Mouse (Mus musculus) gastrocnemius, adult 2 months (tissue): ENCODE measurements around the gene Ikbkg. TPM values are rescaled to one million over a fixed set of nuclear protein-coding genes. Genes with fewer than 3 reads are reported as not detected.

Experiments
- DNase-seq: peaks from one replicate; pipeline ENCODE4 v3.0.0; 2022
- H3K27ac ChIP-seq: fragments of 200-600 bp; 2 replicates; pipeline ENCODE4 v1.8.1; 2022; ENCODE audit warnings: mild to moderate bottlenecking
- H3K4me3 ChIP-seq: fragments of 200-600 bp; 2 replicates; pipeline ENCODE4 v1.8.1; 2022; ENCODE audit warnings: mild to moderate bottlenecking, moderate library complexity
- CTCF ChIP-seq: fragments of 200-600 bp; IDR thresholded peaks from 2 replicates; pipeline ENCODE4 v1.8.1; 2022; ENCODE audit warnings: antibody characterized with exemption, mild to moderate bottlenecking, moderate library complexity
- intact Hi-C: fragments of 180-260 bp; cut with DNase I; formaldehyde crosslinking; loops from one replicate; pipeline ENCODE4 v1.15.1; 2025
- total RNA-seq, 2 experiments: library from RNA; stranded (reverse); gene quantifications; 2 replicates each; pipeline ENCODE4 v1.2.3; 2021

The Ikbkg gene
- total RNA-seq, 2 experiments from 2014 or later: 21.2 to 26.8 TPM

GRCm38 (mm10) chrX:74497131-74497530 is 104.0 kb downstream of the Ikbkg start:
- peak; percentile 32 for TF ChIP-seq CTCF
- intact Hi-C loops: no loop called here
- Histone ChIP-seq H3K4me3 (no peak overlapping the region), H3K27ac (no peak overlapping the region)
- no peak for DNase-seq

Other genes starting within 250 kb of the Ikbkg start
- gene Tex28, start 225.5 kb upstream of the Ikbkg start, total RNA-seq: not detected
- not detected for gene Tktl1, start 216.0 kb upstream of the Ikbkg start, total RNA-seq
- 10 to 100 TPM; 32.3 to 48.3 TPM for gene Flna, start 143.5 kb upstream of the Ikbkg start, total RNA-seq
- gene Emd, start 138.6 kb upstream of the Ikbkg start, total RNA-seq: 10 to 100 TPM; 25.7 to 30.3 TPM
- gene Rpl10, start 122.5 kb upstream of the Ikbkg start, total RNA-seq: 100 to 1,000 TPM; 165 to 212 TPM
- gene Taz, start 111.4 kb upstream of the Ikbkg start, total RNA-seq: 10 to 100 TPM; 48.5 to 48.7 TPM
- 100 to 1,000 TPM in 1 of 2 experiments, 10 to 100 TPM in 1; 98.0 to 105 TPM for gene Dnase1l1, start 111.0 kb upstream of the Ikbkg start, total RNA-seq
- gene Atp6ap1, start 96.2 kb upstream of the Ikbkg start, total RNA-seq: 10 to 100 TPM; 77.8 to 95.1 TPM
- 10 to 100 TPM; 30.6 to 36.0 TPM for gene Gdi1, start 88.3 kb upstream of the Ikbkg start, total RNA-seq
- gene Fam50a, start 80.3 kb upstream of the Ikbkg start, total RNA-seq: 10 to 100 TPM; 22.5 to 27.6 TPM
- under 1 TPM; 0.15 to 0.50 TPM for gene Plxna3, start 64.2 kb upstream of the Ikbkg start, total RNA-seq
- 10 to 100 TPM; 33.9 to 37.1 TPM for gene Lage3, start 39.7 kb upstream of the Ikbkg start, total RNA-seq
- 10 to 100 TPM; 55.6 to 63.7 TPM for gene Ubl4a, start 20.1 kb upstream of the Ikbkg start, total RNA-seq
- 1 to 10 TPM; 2.5 TPM for gene Slc10a3, start 19.9 kb upstream of the Ikbkg start, total RNA-seq
- gene Fam3a, start within 50 bp of the Ikbkg start, total RNA-seq: 10 to 100 TPM; 13.2 to 13.6 TPM
- 1 to 10 TPM; 4.2 to 4.7 TPM for gene G6pdx, start 35.9 kb downstream of the Ikbkg start, total RNA-seq
- not detected for gene Gm6880, start 88.1 kb downstream of the Ikbkg start, total RNA-seq
- gene Olfr1326-ps1, start 181.6 kb downstream of the Ikbkg start, total RNA-seq: not detected
- gene Olfr1325, start 199.4 kb downstream of the Ikbkg start, total RNA-seq: not detected